Mouse (Mus musculus): ENCODE measurements around the gene Arhgef7. TPM values are rescaled to one million over a fixed set of nuclear protein-coding genes. Genes with fewer than 3 reads are reported as not detected.

Arhgef7 gene
- polyA plus RNA-seq (2016; fragmentation: Nextera tagmentation; extraction: Ambion mirVana): 50.3 and 55.1 TPM in 2 replicates

GRCm38 (mm10) chr8:11727651-11728481 lies at the start of gene Arhgef7:
Arhgef7 (plus strand) TSS chr8:11727721.
- Histone ChIP-seq H3K9me3 (no peaks in the 10 kb centered on the region), H3K4me1 (peaks cover 42% of the 10 kb centered on the region), H3K27ac (replicated peaks) (peak within 1 kb of the TSS; percentile 95), H3K36me3 (replicated peaks) (no peaks in the 10 kb centered on the region; the same call in 1 of the 2 replicates), H3K4me3 (peak within 1 kb of the TSS; percentile 77), H3K27me3 (replicated peaks; ENCODE audit: low read depth, poor library complexity, severe bottlenecking) (peaks cover 79% of the 10 kb centered on the region)
- under 1% methylated on average over 127 of the region's 127 CpGs for WGBS
- DNase-seq (ENCODE audit: low spot score): peak; percentile 83

GRCm38 (mm10) chr8:11684558-11684957 lies 43.0 kb upstream of the Arhgef7 start:
- no peaks in the 10 kb centered on the region for H3K36me3 ChIP-seq (replicated peaks)
- H3K27me3 ChIP-seq (replicated peaks; ENCODE audit: low read depth, poor library complexity, severe bottlenecking): no peaks in the 10 kb centered on the region
- no peaks in the 10 kb centered on the region for H3K9me3 ChIP-seq
- H3K27ac ChIP-seq (replicated peaks): no peak overlapping the region
- H3K4me1 ChIP-seq: no peaks in the 10 kb centered on the region
- WGBS: 90% methylated on average over 7 of the region's 7 CpGs
- no peak overlapping the region for H3K4me3 ChIP-seq
- DNase-seq (ENCODE audit: low spot score): no peak

GRCm38 (mm10) chr8:11687251-11687650 lies 40.3 kb upstream of the Arhgef7 start:
- H3K27ac ChIP-seq (replicated peaks): no peak overlapping the region
- no peak overlapping the region for H3K4me3 ChIP-seq
- 91% methylated on average over 5 of the region's 5 CpGs for WGBS
- no peaks in the 10 kb centered on the region for H3K36me3 ChIP-seq (replicated peaks)
- no peak for DNase-seq (ENCODE audit: low spot score)
- no peaks in the 10 kb centered on the region for H3K27me3 ChIP-seq (replicated peaks; ENCODE audit: low read depth, poor library complexity, severe bottlenecking)
- H3K9me3 ChIP-seq: no peaks in the 10 kb centered on the region
- no peaks in the 10 kb centered on the region for H3K4me1 ChIP-seq

GRCm38 (mm10) chr8:11689945-11690344 lies 37.6 kb upstream of the Arhgef7 start:
- no peak overlapping the region for H3K4me3 ChIP-seq
- no peaks in the 10 kb centered on the region for H3K36me3 ChIP-seq (replicated peaks)
- no peaks in the 10 kb centered on the region for H3K4me1 ChIP-seq
- H3K9me3 ChIP-seq: no peaks in the 10 kb centered on the region
- DNase-seq (ENCODE audit: low spot score): no peak
- no peak overlapping the region for H3K27ac ChIP-seq (replicated peaks)
- H3K27me3 ChIP-seq (replicated peaks; ENCODE audit: low read depth, poor library complexity, severe bottlenecking): no peaks in the 10 kb centered on the region
- WGBS: 68% methylated on average over 7 of the region's 7 CpGs

- 90% methylated on average over 6 of the region's 6 CpGs for WGBS
- Histone ChIP-seq H3K4me1 (no peaks in the 10 kb centered on the region), H3K36me3 (replicated peaks) (no peaks in the 10 kb centered on the region), H3K4me3 (no peak overlapping the region), H3K27ac (replicated peaks) (no peak overlapping the region), H3K9me3 (no peaks in the 10 kb centered on the region), H3K27me3 (replicated peaks; ENCODE audit: low read depth, poor library complexity, severe bottlenecking) (no peaks in the 10 kb centered on the region)
- no peak for DNase-seq (ENCODE audit: low spot score)
Measured at GRCm38 (mm10) chr8:11691284-11691683, 36.2 kb upstream of the Arhgef7 start.

GRCm38 (mm10) chr8:11691761-11692160 lies 35.8 kb upstream of the Arhgef7 start:
- Histone ChIP-seq H3K9me3 (no peaks in the 10 kb centered on the region), H3K4me1 (no peaks in the 10 kb centered on the region), H3K27ac (replicated peaks) (no peak overlapping the region), H3K27me3 (replicated peaks; ENCODE audit: low read depth, poor library complexity, severe bottlenecking) (no peaks in the 10 kb centered on the region), H3K36me3 (replicated peaks) (no peaks in the 10 kb centered on the region), H3K4me3 (no peak overlapping the region)
- DNase-seq (ENCODE audit: low spot score): no peak
- 89% methylated on average over 6 of the region's 6 CpGs for WGBS

- Histone ChIP-seq H3K27me3 (replicated peaks; ENCODE audit: low read depth, poor library complexity, severe bottlenecking) (no peaks in the 10 kb centered on the region; the same call in 1 of the 2 replicates), H3K4me3 (no peak overlapping the region), H3K9me3 (no peaks in the 10 kb centered on the region), H3K4me1 (no peaks in the 10 kb centered on the region), H3K27ac (replicated peaks) (no peak overlapping the region), H3K36me3 (replicated peaks) (no peaks in the 10 kb centered on the region)
- WGBS: 79% methylated on average over 1 of the region's 1 CpGs
- no peak for DNase-seq (ENCODE audit: low spot score)
Measured at GRCm38 (mm10) chr8:11692455-11692854, 35.1 kb upstream of the Arhgef7 start.

- no peaks in the 10 kb centered on the region; the same call in 1 of the 2 replicates for H3K27me3 ChIP-seq (replicated peaks; ENCODE audit: low read depth, poor library complexity, severe bottlenecking)
- no peaks in the 10 kb centered on the region for H3K36me3 ChIP-seq (replicated peaks)
- H3K4me1 ChIP-seq: no peaks in the 10 kb centered on the region
- no peaks in the 10 kb centered on the region for H3K9me3 ChIP-seq
- WGBS: 79% methylated on average over 5 of the region's 5 CpGs
- DNase-seq (ENCODE audit: low spot score): no peak
- H3K27ac ChIP-seq (replicated peaks): no peak overlapping the region
- H3K4me3 ChIP-seq: no peak overlapping the region
Measured at GRCm38 (mm10) chr8:11693972-11694371, 33.5 kb upstream of the Arhgef7 start.

- Histone ChIP-seq H3K4me1 (peaks cover 12% of the 10 kb centered on the region), H3K36me3 (replicated peaks) (no peaks in the 10 kb centered on the region), H3K9me3 (no peaks in the 10 kb centered on the region), H3K27me3 (replicated peaks; ENCODE audit: low read depth, poor library complexity, severe bottlenecking) (peaks cover 12% of the 10 kb centered on the region), H3K4me3 (no peak overlapping the region), H3K27ac (replicated peaks) (no peak overlapping the region)
- WGBS: 92% methylated on average over 3 of the region's 3 CpGs
- no peak for DNase-seq (ENCODE audit: low spot score)
Measured at GRCm38 (mm10) chr8:11696176-11696575, 31.3 kb upstream of the Arhgef7 start.

GRCm38 (mm10) chr8:11697467-11697866 lies 30.1 kb upstream of the Arhgef7 start:
- no peaks in the 10 kb centered on the region for H3K36me3 ChIP-seq (replicated peaks)
- no peaks in the 10 kb centered on the region for H3K9me3 ChIP-seq
- H3K27ac ChIP-seq (replicated peaks): no peak overlapping the region
- H3K4me3 ChIP-seq: no peak overlapping the region
- DNase-seq (ENCODE audit: low spot score): no peak
- 89% methylated on average over 7 of the region's 7 CpGs for WGBS
- H3K4me1 ChIP-seq: peaks cover 12% of the 10 kb centered on the region
- peaks cover 17% of the 10 kb centered on the region for H3K27me3 ChIP-seq (replicated peaks; ENCODE audit: low read depth, poor library complexity, severe bottlenecking)

GRCm38 (mm10) chr8:11699442-11700001 lies 28.0 kb upstream of the Arhgef7 start:
- no peak for DNase-seq (ENCODE audit: low spot score)
- Histone ChIP-seq H3K27me3 (replicated peaks; ENCODE audit: low read depth, poor library complexity, severe bottlenecking) (peaks cover 17% of the 10 kb centered on the region), H3K9me3 (no peaks in the 10 kb centered on the region), H3K36me3 (replicated peaks) (no peaks in the 10 kb centered on the region), H3K27ac (replicated peaks) (no peak overlapping the region), H3K4me3 (no peak overlapping the region), H3K4me1 (peaks cover 12% of the 10 kb centered on the region)
- WGBS: 80% methylated on average over 5 of the region's 5 CpGs

- peak; percentile 85 for DNase-seq (ENCODE audit: low spot score)
- no peaks in the 10 kb centered on the region for H3K36me3 ChIP-seq (replicated peaks)
- H3K27ac ChIP-seq (replicated peaks): no peak overlapping the region; the same call in 1 of the 2 replicates
- 39% methylated on average over 26 of the region's 26 CpGs for WGBS
- peaks cover 17% of the 10 kb centered on the region for H3K27me3 ChIP-seq (replicated peaks; ENCODE audit: low read depth, poor library complexity, severe bottlenecking)
- peaks cover 12% of the 10 kb centered on the region for H3K4me1 ChIP-seq
- peak overlapping the region; percentile 43 for H3K4me3 ChIP-seq
- H3K9me3 ChIP-seq: 0 out of 2 replicates have a peak, but pooled peaks cover 3% of the 10 kb centered on the region
Measured at GRCm38 (mm10) chr8:11700060-11701032, 27.2 kb upstream of the Arhgef7 start.

Data from embryonic facial prominence, embryonic 10.5 days (tissue).